26 mouse cellular contexts compared by ENCODE assay signal in genomic region chr5:115942389-115942788, GRCm38 (mm10).
DNase-seq lines count a peak whose midpoint lies in the region; ATAC-seq and TF ChIP-seq lines count a peak whose summit lies in the region.
"Had no signal": no experiment of that assay in that cellular context is flagged by ENCODE, and none has a peak within 500 bp of the region (broad histone marks: within the 10 kb centered on the region; RNA-seq: fewer than 3 reads in every experiment).

No protein-coding gene starts in this region.

- TF ChIP-seq POLR2A in cortical plate, adult 2 months (IDR thresholded peaks at IDR 0.05; ENCODE audit: extremely low read depth, insufficient read depth, low read length): no peak

- H3K27ac ChIP-seq in forebrain, postnatal 0 days (ENCODE audit: low read depth, low read length): no peak overlapping the region
- H3K27ac ChIP-seq in forebrain, embryonic 11.5 days (ENCODE audit: low read depth, low read length): no peak overlapping the region
- no peak overlapping the region for H3K27ac ChIP-seq in liver, embryonic 11.5 days (ENCODE audit: low read depth, low read length)
- no peak overlapping the region for H3K27ac ChIP-seq in cortical plate, adult 2 months (ENCODE audit: insufficient read depth, low read length)
- H3K27ac ChIP-seq: embryonic facial prominence, embryonic 15.5 days; forebrain, embryonic 10.5 days; heart, embryonic 13.5 days; midbrain, embryonic 10.5 days; neural tube, embryonic 13.5 days had no signal

- H3K9ac ChIP-seq in forebrain, postnatal 0 days: no peak overlapping the region
- H3K9ac ChIP-seq in forebrain, embryonic 11.5 days (ENCODE audit: low read length): no peak overlapping the region
- no peak overlapping the region for H3K9ac ChIP-seq in liver, embryonic 11.5 days (ENCODE audit: low read depth, low read length)
- H3K9ac ChIP-seq: embryonic facial prominence, embryonic 15.5 days; heart, embryonic 13.5 days; liver, embryonic 13.5 days; neural tube, embryonic 13.5 days had no signal

- no peak overlapping the region for H3K4me3 ChIP-seq in forebrain, postnatal 0 days (ENCODE audit: low read depth, low read length)
- no peak overlapping the region for H3K4me3 ChIP-seq in forebrain, embryonic 11.5 days (ENCODE audit: low read depth, low read length)
- H3K4me3 ChIP-seq in liver, embryonic 11.5 days (ENCODE audit: low read depth, low read length): no peak overlapping the region
- H3K4me3 ChIP-seq in E14TG2a.4 (replicated peaks; ENCODE audit: low read length): no peak overlapping the region
- H3K4me3 ChIP-seq in cortical plate, adult 2 months (ENCODE audit: insufficient read depth, low read length): no peak overlapping the region
- H3K4me3 ChIP-seq: embryonic facial prominence, embryonic 15.5 days; forebrain, embryonic 10.5 days; heart, embryonic 13.5 days; liver, embryonic 13.5 days; midbrain, embryonic 10.5 days; neural tube, embryonic 13.5 days had no signal

- H3K27me3 ChIP-seq in forebrain, postnatal 0 days (ENCODE audit: insufficient read depth, low read length): no peaks in the 10 kb centered on the region
- no peaks in the 10 kb centered on the region for H3K27me3 ChIP-seq in forebrain, embryonic 11.5 days (ENCODE audit: control insufficient read depth, insufficient read depth, low read length)
- H3K27me3 ChIP-seq in liver, embryonic 11.5 days (replicated peaks; ENCODE audit: control insufficient read depth, insufficient read depth, low read length): no peaks in the 10 kb centered on the region
- no peaks in the 10 kb centered on the region for H3K27me3 ChIP-seq in E14TG2a.4 (ENCODE audit: insufficient read depth, low read length)
- H3K27me3 ChIP-seq: embryonic facial prominence, embryonic 15.5 days; heart, embryonic 13.5 days; liver, embryonic 13.5 days; neural tube, embryonic 13.5 days had no signal

- H3K9me3 ChIP-seq in forebrain, postnatal 0 days (ENCODE audit: low read length): no peaks in the 10 kb centered on the region
- H3K9me3 ChIP-seq in forebrain, embryonic 11.5 days (ENCODE audit: control insufficient read depth, low read length): no peaks in the 10 kb centered on the region
- peaks cover 3% of the 10 kb centered on the region; the same call in 1 of the 2 replicates for H3K9me3 ChIP-seq in liver, embryonic 11.5 days (ENCODE audit: control insufficient read depth, low read length)
- no peaks in the 10 kb centered on the region for H3K9me3 ChIP-seq in E14TG2a.4 (ENCODE audit: low read length)
- H3K9me3 ChIP-seq: embryonic facial prominence, embryonic 15.5 days; heart, embryonic 13.5 days; liver, embryonic 13.5 days; neural tube, embryonic 13.5 days had no signal

- ATAC-seq in forebrain, postnatal 0 days: no peak
- no peak for ATAC-seq in forebrain, embryonic 11.5 days (replicated peaks; ENCODE audit: low FRiP score)
- ATAC-seq in liver, embryonic 11.5 days (replicated peaks; ENCODE audit: low FRiP score): no peak
- ATAC-seq: hindbrain, embryonic 16.5 days had no signal

- 96% methylated on average over 3 of the region's 3 CpGs for WGBS in forebrain, postnatal 0 days
- 85% methylated on average over 3 of the region's 3 CpGs for WGBS in forebrain, embryonic 11.5 days
- WGBS in liver, embryonic 11.5 days: 83% methylated on average over 3 of the region's 3 CpGs

- TF ChIP-seq CTCF in forebrain, postnatal 0 days (IDR thresholded peaks at IDR 0.05; ENCODE audit: low read depth): 0 out of 2 replicates have a peak, but pooled peaks have one; percentile 4
- peak; percentile 35 for TF ChIP-seq CTCF in E14TG2a.4 (conservative IDR thresholded peaks at IDR 0.05; ENCODE audit: low read length)
- 0 out of 2 replicates have a peak, but pooled peaks have one; percentile 5 for TF ChIP-seq CTCF in cortical plate, adult 2 months (IDR thresholded peaks at IDR 0.05; ENCODE audit: extremely low read depth, insufficient read depth, low read length)

- H3K36me3 ChIP-seq in forebrain, postnatal 0 days (ENCODE audit: insufficient read depth): peaks cover 21% of the 10 kb centered on the region
- peaks cover 21% of the 10 kb centered on the region for H3K36me3 ChIP-seq in forebrain, embryonic 11.5 days (ENCODE audit: control insufficient read depth, insufficient read depth, low read length)
- H3K36me3 ChIP-seq in liver, embryonic 11.5 days (ENCODE audit: control insufficient read depth, insufficient read depth, low read length): peaks cover 58% of the 10 kb centered on the region
- peaks cover 68% of the 10 kb centered on the region for H3K36me3 ChIP-seq in E14TG2a.4 (ENCODE audit: insufficient read depth, low read length)

- H3K4me1 ChIP-seq in forebrain, postnatal 0 days (ENCODE audit: insufficient read depth): no peaks in the 10 kb centered on the region
- no peaks in the 10 kb centered on the region for H3K4me1 ChIP-seq in forebrain, embryonic 11.5 days (replicated peaks; ENCODE audit: control insufficient read depth, insufficient read depth, low read length)
- H3K4me1 ChIP-seq in liver, embryonic 11.5 days (replicated peaks; ENCODE audit: control insufficient read depth, insufficient read depth, low read length): peaks cover 25% of the 10 kb centered on the region
- peaks cover 87% of the 10 kb centered on the region for H3K4me1 ChIP-seq in E14TG2a.4 (replicated peaks; ENCODE audit: low read depth, low read length)
- H3K4me1 ChIP-seq in cortical plate, adult 2 months (ENCODE audit: control insufficient read depth, insufficient read depth, low read length): no peaks in the 10 kb centered on the region; the same call in 1 of the 2 replicates
- H3K4me1 ChIP-seq: embryonic facial prominence, embryonic 15.5 days; forebrain, embryonic 10.5 days; heart, embryonic 13.5 days had no signal

- no peak for DNase-seq in forebrain, postnatal 0 days
- DNase-seq in forebrain, embryonic 11.5 days (ENCODE audit: low spot score): no peak
- peak; percentile 45 for DNase-seq in liver
- no peak for DNase-seq in liver, embryonic 11.5 days (ENCODE audit: low spot score)
- no peak for DNase-seq in spleen, postnatal 10 days (ENCODE audit: low spot score in 2 of 2)
- DNase-seq in adipocyte (ENCODE audit: low spot score): no peak
- DNase-seq: adrenal gland, postnatal 25 days; B cell, adult 2 months; cerebellum, adult 9-10 months; embryo, embryonic 11 days; heart, postnatal 36 days; kidney, adult 8-10 months; kidney, postnatal 4 days; left cerebral cortex, postnatal 4 days; liver, embryonic 13.5 days; lung, postnatal 4 days; right cerebral cortex, postnatal 25 days; thymus, adult 2 months had no signal

- H3K4me2 ChIP-seq in forebrain, postnatal 0 days (ENCODE audit: low read depth): no peak overlapping the region
- no peak overlapping the region for H3K4me2 ChIP-seq in forebrain, embryonic 11.5 days (ENCODE audit: low read depth, low read length, severe bottlenecking)
- H3K4me2 ChIP-seq in liver, embryonic 11.5 days: no peak overlapping the region
- H3K4me2 ChIP-seq: embryonic facial prominence, embryonic 15.5 days; heart, embryonic 13.5 days; liver, embryonic 13.5 days; neural tube, embryonic 13.5 days had no signal
